Mouse (Mus musculus): ENCODE data around the gene Tspan3. TPM values are rescaled to one million over a fixed set of nuclear protein-coding genes. Genes with fewer than 3 reads are reported as not detected.

Gene Tspan3
- polyA plus RNA-seq, 1 experiment: 172 TPM

DNA sequence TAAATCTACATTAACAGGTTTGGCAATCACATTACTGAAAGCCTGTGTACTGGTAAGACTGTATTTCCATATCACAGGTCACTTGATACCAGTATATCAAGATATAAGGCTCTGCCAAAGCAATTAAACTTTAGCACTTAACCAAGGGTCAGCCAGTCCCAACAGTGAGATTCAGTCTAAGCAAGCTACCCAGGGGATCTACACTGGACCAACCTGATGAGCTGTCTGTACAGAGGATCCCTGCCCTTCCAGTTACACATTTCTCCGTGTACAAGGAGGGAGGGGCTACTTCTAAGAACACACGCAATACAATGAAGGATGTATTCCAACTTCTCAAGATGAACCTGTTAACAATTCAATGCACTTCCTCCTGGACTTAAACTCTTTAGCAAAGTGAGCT, 7.2 kb downstream of the Tspan3 start:
- DNase-seq (ENCODE audit: low spot score): no peak

DNA sequence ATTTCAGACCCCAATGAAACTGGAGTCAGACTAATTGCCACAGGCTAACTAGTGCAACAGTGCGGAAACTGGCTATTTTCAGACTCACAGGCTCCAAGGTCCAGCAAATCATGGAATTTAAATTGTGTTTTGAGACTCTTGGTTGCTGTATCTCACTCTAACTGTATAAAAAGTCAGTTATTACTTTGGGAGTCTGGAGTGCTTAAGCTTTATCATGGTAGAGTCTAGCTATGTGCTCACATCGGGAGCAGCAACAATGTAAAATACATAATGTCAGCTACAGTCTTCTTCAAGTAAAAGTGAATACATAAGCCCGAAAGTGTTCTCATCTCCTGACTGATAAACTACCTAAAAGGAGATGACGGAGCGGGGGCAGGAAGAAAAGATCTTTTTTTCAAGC, 10.7 kb downstream of the Tspan3 start:
- DNase-seq (ENCODE audit: low spot score): no peak

DNA sequence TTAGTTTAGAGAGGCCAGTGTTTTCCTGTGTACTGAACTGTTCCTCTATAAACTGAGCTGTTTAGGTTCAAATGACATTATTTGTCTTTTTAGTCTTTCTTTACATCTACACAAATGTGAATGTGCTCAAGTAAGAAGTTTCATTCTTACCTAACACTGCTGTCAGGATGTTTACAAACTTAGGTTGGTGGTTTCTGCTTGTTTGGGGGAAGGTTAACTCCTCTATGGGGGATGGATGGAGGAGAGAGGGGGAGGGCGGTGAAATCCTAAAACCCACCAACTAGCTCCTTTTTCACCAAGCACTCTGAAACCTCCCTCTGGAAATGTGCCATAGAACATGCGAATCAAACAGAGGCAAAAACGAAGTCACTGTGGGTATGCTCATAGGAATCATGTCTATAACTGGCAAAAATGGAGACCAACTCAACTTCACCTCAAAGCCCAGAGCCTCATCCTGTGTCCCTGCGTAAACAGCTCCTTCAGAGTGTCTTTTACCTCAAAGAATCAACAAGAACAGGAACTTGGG, 12.7 kb downstream of the Tspan3 start:
- DNase-seq (ENCODE audit: low spot score): no peak

GRCm38 (mm10) chr9:56151745-56152481, 13.4 kb downstream of the Tspan3 start:
- DNase-seq (ENCODE audit: low spot score): no peak

DNA sequence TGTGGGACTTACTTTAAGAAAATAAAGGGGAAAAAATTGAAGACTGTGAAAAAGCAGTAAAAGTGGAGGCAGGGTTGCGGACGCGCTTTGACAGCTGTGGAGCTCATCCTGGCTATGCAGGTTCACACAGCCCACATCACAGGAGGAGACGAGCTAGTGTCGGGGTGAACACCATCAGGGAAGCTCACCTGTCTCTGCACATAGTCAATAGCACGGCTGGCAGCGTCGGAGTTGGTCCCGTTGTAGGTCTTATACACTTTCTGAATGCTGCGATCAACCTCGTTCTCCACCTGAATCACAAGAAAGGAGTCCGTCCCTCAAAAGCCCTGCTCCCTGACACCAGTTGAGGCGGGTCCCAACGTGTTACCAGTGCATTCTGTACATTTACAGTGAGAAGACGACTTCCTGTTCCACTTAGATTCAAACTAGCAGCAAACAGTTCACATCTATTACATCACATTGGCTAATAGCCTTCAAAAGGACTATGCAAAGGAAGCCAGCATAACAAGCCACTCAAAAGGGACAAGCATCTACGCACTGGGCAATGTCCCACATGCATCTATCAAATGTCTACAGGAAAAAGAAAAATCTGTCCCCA, 18.9 kb downstream of the Tspan3 start:
- DNase-seq (ENCODE audit: low spot score): no peak

- no peak for DNase-seq (ENCODE audit: low spot score)
These were observed 20.8 kb downstream of the Tspan3 start for GRCm38 (mm10) chr9:56144366-56145003.

DNA sequence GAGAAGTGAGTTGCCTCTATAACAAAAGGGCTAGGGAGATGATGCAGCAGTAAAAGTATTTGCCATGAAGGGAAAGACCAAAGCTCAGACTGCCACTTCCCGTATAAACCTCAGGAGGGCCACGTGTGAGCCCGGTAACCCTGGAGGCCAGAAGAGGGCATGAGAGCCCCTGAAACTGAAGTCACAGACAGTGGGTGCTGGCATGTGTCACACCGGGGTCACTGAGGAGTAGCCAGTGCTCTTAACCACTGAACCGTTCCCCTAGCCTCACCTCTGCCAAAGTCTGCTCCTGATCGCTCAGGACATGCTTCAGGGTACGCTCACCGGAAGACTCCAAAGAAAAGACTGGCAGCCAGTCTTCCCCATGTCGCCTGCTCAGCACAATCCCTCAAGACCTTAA, 23.5 kb downstream of the Tspan3 start:
- no peak for DNase-seq (ENCODE audit: low spot score)

DNA sequence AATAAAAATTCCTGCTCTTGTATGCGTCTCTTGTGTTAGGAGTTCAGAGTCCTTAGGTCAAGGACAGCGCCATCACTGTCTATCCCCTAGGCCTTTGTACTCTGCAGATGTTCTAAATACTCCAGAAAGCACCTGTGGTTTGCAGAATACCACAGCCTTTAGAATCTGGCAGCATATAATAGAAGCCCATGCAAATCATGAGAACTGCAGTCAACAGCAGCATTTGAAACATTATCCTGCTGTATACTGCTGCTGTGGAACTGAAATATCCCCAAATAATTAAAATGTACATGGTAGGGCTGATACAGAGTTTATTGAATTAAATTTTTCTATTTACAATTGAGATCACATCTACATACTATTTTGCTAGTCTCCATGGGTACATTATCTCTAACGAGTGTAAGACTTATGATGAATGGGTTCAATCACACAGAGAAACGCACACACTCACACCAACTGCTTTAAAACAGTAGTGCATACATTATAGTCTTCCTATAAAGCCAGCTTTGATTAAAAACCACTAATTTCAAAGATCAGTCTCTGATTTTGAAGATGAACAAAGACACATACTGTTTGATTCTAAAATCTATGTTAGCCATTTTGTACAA, 29.6 kb downstream of the Tspan3 start:
- no peak for DNase-seq (ENCODE audit: low spot score)

- no peak for DNase-seq (ENCODE audit: low spot score)
These were observed 30.7 kb downstream of the Tspan3 start for GRCm38 (mm10) chr9:56134614-56135013.

GRCm38 (mm10) chr9:56133970-56134369, 31.3 kb downstream of the Tspan3 start:
- DNase-seq (ENCODE audit: low spot score): no peak

GRCm38 (mm10) chr9:56131813-56132525, 33.3 kb downstream of the Tspan3 start:
- no peak for DNase-seq (ENCODE audit: low spot score)

DNA sequence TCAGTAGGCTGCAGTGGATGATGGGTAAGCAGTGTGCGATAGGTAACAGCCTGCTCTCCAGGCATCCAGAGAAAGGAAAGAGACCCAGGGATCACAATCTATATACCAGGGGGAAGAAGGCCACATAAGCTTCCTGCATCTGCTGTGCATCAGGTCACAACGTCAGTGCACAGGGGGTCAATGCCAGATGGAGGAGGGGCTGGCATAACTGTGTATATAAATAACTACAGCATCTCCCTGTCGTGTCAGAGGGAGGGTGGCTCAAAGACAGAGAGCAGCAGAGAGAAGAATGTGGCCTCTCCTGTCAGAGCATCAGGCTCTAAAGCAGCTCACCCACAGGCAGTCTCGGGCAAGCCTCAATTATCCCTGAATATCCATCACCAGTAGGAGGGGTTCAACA, 34.7 kb downstream of the Tspan3 start:
- no peak for DNase-seq (ENCODE audit: low spot score)

- peak; percentile 17 for DNase-seq (ENCODE audit: low spot score)
These were observed 35.3 kb downstream of the Tspan3 start for GRCm38 (mm10) chr9:56129951-56130350.

DNA sequence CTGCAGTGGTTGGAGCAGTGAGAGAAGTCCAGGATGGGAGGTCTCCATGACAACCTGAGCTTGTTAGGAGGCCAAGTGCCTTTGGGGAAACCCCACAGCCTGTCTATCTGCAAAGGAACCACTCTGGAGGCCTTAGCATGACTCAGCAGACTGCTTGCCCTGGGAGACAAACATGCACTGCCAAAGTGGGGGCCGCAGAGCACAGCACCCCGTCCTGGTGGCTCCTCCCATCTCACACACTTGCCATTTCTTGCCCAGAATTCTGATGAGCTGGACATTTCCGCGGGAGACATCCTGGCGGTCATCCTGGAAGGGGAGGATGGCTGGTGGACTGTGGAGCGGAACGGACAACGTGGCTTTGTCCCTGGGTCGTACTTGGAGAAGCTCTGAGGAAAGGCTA, 36.9 kb downstream of the Tspan3 start:
- DNase-seq (ENCODE audit: low spot score): no peak

- no peak for DNase-seq (ENCODE audit: low spot score)
These were observed 38.7 kb downstream of the Tspan3 start for GRCm38 (mm10) chr9:56126453-56127173.

- no peak for DNase-seq (ENCODE audit: low spot score)
These were observed 40.7 kb downstream of the Tspan3 start for GRCm38 (mm10) chr9:56124561-56124960.

DNA sequence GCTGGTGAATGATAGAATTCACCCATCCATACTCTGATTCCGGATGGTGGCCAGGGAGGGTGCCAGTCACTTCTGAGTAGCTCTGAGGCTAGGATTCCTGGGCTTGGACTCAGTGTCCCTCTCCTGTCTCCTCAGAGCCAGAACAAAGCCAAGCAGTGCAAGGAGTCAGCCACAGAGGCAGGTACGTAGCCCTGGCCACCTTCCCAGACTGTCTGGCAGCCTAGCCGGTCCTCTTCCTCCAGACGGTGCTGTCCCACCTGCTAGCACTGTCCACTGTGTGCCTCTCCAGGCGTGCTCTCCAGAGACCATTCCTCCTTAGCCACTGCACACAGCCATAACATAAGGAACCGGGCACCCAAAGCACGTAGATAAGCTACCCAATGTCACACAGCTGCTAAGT, 41.7 kb downstream of the Tspan3 start:
- no peak for DNase-seq (ENCODE audit: low spot score)

DNA sequence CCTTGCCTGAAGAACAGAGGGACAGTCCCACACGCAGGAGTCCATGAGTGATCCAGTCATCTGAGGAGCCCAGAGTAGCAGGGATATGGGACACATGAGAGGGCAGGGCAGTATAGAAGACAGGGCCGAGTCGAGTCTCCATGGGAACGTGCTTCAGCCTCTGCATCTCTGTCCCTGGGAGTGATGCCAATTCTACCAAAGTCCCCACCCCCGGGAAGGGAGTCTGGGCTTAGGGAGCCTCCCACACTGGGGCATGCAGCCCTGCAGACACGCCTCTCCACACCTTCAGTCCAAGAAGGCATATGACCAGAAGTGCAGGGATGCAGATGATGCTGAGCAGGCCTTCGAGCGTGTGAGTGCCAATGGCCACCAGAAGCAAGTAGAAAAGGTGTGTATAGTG, 42.3 kb downstream of the Tspan3 start:
- no peak for DNase-seq (ENCODE audit: low spot score)

GRCm38 (mm10) chr9:56121097-56121496, 44.2 kb downstream of the Tspan3 start:
- no peak for DNase-seq (ENCODE audit: low spot score)

DNA sequence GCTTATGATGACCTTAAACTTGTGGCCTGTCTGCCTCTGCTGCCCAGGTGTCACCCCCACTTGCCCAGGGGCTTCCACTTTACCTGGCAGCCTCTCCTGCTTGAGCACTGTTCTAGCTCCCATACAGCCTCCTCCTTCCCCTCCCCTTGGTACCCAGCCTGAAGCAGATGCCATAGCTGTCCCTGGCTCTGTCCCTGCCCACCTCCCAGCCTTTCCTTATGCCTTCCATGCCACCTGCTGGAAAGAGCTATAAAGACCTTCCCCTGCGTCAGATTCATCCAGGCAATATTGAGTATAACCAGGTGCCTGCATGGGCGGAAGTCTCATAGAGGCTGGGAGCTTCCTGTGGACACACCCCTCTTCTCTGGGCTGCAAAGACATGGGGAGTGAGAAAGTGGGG, 45.6 kb downstream of the Tspan3 start:
- no peak for DNase-seq (ENCODE audit: low spot score)

GRCm38 (mm10) chr9:56118582-56118981, 46.7 kb downstream of the Tspan3 start:
- peak; percentile 41 for DNase-seq (ENCODE audit: low spot score)
